Mouse (Mus musculus) yolk sac, embryonic 10.5 days (tissue): ENCODE measurements around the gene Itgb6.

Experiments used
- DNase-seq: peaks from one replicate; pipeline ENCODE4 v3.0.0-alpha.2; 2017; ENCODE audit warnings: low spot score

The Itgb6 gene

GRCm38 (mm10) chr2:60614758-60615157 lies 107.7 kb downstream of the Itgb6 start:
- no peak for DNase-seq

GRCm38 (mm10) chr2:60613857-60614228 lies 108.6 kb downstream of the Itgb6 start:
- DNase-seq, result no peak

DNA sequence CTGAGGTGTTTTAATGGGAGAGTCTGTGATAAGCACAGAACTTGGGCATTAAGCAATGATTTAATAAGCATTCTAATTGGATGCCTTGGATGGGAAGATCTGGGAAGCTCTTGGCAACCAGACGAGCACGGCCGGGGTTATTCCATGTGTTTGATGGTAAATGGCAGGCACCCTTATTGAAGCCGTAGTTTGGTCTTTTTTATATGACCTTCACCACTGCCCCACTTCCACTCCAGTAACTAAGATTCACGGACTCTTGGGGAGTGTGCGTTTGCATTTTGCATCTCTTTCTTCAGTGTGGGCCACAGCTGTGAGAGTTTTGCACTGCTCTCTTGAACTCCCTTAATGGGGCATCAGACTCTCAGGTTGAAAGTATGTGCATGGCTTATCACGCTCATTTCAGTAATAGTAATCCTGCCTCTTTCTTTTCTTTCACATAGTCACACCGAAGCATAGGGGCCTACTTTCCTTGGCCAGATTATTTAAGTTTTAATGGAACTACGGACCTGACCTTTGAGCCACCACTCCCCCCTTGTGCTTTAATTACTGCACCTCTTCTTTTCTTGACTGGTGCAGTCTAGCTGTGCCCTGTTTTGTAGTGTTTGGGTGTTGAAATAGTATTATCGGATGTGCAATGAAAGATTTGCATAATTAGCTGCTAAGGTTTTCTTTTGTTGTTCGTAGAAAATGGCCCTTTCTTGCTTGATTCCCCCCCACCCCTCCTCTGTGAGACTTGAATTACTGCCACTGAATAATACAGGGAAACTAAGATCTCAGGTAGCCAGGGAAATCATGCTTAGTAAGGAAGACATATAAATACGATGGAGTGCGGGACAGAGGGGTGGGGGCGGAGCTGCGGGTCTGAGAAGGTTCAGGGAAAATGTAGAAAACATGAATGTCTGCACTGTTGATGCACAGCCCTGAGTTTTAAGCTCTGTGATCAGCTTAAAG lies 109.3 kb downstream of the Itgb6 start:
- DNase-seq, result no peak

GRCm38 (mm10) chr2:60611622-60612021 lies 110.8 kb downstream of the Itgb6 start:
- DNase-seq, result no peak

DNA sequence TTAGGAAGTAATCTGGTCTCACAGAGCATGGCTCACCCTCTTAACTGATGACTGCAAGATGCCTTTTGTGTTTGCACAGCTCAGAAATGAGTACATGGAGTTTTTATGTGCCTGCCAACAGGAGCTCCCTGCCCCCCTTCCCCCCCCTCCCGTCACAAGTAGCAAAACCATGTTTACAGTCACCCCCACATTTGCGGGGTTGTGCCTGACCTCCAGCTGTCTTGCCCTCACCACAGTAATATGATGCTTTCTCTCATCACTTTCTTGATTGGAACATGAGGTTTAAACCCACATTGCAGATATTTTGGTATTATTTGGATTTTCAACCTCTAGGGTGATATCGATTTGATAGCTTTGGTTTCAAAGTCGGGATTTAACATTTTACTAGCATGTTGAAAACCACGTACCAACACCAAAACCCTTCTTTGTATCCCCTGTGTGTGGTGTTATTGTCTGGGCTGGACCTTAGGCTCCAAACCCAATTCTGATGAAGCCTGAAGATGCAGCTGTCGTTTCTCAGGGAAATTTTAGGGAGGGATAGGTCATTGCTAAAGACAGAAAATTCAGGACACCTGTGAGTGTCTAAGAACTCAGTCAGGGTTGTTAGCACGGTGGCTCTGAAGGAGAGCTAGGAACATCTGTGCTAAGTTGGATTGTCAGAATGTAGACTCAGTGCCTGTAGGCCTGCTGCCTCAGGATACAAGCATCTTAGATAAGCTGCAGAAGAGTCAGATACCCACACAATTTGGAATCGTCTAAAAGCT lies 112.8 kb downstream of the Itgb6 start:
- DNase-seq, result no peak

GRCm38 (mm10) chr2:60607980-60608379 lies 114.5 kb downstream of the Itgb6 start:
- DNase-seq, result peak; percentile 8

DNA sequence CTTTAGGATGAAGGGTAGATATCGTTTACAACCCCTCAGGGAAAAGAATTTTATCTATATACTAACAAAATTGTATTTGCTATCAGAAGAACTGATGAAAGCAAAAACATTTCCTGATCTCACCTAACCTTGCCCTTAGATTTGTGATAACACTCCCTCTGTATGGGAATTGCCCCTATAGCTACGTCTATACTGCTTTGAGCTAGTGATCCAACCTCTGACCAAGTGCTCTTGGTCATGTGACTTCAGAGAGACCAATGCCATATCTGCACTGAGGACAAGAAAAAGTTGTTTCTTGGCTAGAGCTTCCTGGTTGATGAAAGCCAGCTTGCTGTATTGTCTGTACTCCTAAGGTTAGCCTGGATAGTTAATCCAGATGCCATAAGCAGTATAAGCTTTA lies 121.1 kb downstream of the Itgb6 start:
- DNase-seq, result no peak

- DNase-seq, result no peak
Measured at GRCm38 (mm10) chr2:60600863-60601262, 121.6 kb downstream of the Itgb6 start.

DNA sequence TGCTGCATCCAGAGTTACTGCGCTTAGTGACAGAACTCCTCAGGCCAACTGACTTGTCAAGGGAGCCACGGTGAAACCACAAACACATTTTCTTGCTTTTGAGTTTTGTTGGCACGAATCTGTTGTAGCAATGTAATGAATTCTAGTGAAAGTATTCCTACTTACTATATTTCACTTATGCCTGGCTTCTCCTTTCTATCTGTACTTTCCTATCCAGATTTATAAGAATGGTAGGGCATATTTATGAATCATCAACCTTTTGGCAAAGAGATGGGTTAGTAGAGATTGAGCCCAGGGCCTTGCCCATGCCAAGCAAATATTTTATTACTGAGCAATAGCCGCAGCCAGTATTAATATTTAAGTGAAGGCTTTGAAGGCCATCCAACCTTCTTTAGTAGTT lies 139.0 kb downstream of the Itgb6 start:
- no peak for DNase-seq

DNA sequence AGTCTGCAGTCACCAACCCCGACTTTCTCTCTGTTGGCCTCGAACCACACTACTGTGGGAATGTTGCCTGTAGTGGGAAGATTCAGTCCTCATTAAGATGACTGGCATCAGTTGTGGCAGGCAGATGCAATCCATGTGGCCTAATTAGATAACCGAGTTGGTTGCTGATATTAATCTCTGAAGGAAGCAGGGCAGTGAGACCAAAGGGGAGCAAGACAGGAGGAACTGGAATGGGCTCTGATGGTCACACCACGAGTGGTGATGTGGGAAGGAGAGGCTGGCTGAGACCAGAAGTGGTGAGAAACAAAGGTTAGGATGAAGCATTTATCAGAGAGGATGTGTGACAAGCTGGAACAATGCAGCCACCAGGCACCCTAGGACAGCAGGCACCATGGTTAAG lies 167.9 kb downstream of the Itgb6 start:
- DNase-seq, result no peak

DNA sequence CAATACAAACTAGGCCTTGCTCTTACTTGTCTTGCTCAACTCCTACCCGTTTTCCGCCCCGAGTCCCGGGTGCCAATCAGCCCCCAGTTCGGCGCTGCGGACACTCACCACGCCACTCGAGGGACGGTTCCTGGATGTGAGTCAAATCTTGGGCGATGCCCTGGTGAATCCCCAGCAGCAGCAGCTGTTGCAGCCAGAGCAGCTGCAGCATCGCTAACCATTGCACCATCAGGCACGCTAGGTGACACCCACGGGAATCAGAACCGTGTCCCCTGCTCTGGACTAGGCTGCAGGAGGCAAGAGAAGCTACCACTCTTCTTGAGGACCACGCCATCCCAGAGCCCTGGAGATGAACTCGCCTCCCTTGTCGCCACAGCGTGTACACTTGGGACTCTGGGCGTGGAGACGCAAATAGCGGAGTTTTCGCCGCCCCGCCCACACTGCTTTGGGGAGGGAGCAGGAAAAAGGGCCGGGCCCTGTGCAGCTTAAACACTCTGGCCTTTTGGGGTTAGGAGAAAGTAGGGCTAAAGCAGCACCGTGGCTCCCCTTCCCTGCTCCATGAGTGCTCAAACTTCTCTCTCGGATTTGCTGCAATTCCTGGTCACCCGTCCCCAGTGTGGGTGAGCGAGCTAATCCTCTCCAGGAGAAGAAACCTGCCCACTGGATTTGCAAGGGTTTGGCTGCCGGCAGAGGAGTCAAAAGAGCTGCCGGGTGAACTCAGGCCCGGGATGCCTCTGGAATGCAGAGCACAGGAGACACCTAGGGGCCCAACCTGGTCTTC lies 169.4 kb downstream of the Itgb6 start, which contains the start of gene Pla2r1:
Gene Pla2r1, minus strand, starts transcription at position 407 of the 781 bp plus-strand sequence.
- DNase-seq, result peak; percentile 52

GRCm38 (mm10) chr2:60552177-60552901 lies 170.1 kb downstream of the Itgb6 start:
- DNase-seq, result no peak

- DNase-seq, result no peak
Measured at GRCm38 (mm10) chr2:60551673-60552072, 170.8 kb downstream of the Itgb6 start.

DNA sequence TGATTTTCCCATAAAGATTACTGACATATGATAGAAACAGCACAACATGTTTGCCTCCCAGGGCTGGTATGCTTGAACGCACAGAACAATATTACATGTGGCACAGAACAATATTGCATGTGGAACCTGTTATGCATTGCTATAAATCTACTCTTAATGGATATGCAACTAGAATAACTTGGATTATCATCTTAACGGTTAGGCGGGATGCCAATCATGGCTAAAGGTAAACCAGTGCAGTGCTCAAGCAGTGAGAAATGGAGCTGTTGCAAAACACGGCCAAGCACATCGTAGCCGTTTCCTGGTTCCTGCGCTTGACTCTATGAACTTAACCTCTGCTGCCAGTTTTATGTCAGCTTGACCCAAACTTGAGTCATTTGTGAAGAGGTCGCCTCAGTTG lies 171.9 kb downstream of the Itgb6 start:
- no peak for DNase-seq

- no peak for DNase-seq
Measured at GRCm38 (mm10) chr2:60549851-60550250, 172.6 kb downstream of the Itgb6 start.
